Mouse (Mus musculus) embryonic facial prominence, embryonic 13.5 days (tissue): ENCODE measurements around the gene Kdm6b. TPM values are rescaled to one million over a fixed set of nuclear protein-coding genes. Genes with fewer than 3 reads are reported as not detected.
A peak's percentile ranks its signal among the peaks of the same experiment; 100 is the strongest.

Source experiments
- ATAC-seq: fragments of 200-750 bp; cut with Nextera tagmentation; 2 replicates; pipeline ENCODE4 v1.8.0; 2017; ENCODE audit warnings: low read depth; ENCODE audit not compliant: insufficient number of reproducible peaks, insufficient read depth, low FRiP score, low TSS enrichment
- H3K27ac ChIP-seq: fragments of 300-500 bp; sonication (generic); 2 replicates; pipeline ENCODE4 v1.5.1; 2015; ENCODE audit warnings: moderate library complexity, mild to moderate bottlenecking, inconsistent platforms
- H3K27me3 ChIP-seq: fragments of 300-500 bp; sonication (generic); 2 replicates; pipeline ENCODE4 v1.6.1; 2015; ENCODE audit warnings: mild to moderate bottlenecking, inconsistent platforms
- H3K36me3 ChIP-seq: fragments of 300-500 bp; sonication (generic); 2 replicates; pipeline ENCODE4 v1.6.1; 2015; ENCODE audit warnings: mild to moderate bottlenecking, inconsistent platforms
- H3K4me1 ChIP-seq: fragments of 300-500 bp; sonication (generic); 2 replicates; pipeline ENCODE4 v1.6.1; 2015; ENCODE audit warnings: inconsistent platforms
- H3K4me2 ChIP-seq: fragments of 300-500 bp; sonication (generic); 2 replicates; pipeline ENCODE4 v1.6.1; 2015; ENCODE audit warnings: moderate library complexity, mild to moderate bottlenecking, inconsistent platforms
- H3K4me3 ChIP-seq: fragments of 300-500 bp; sonication (generic); 2 replicates; pipeline ENCODE4 v1.5.1; 2015; ENCODE audit warnings: mild to moderate bottlenecking, inconsistent platforms
- H3K9ac ChIP-seq: fragments of 300-500 bp; sonication (generic); 2 replicates; pipeline ENCODE4 v1.6.1; 2015; ENCODE audit warnings: mild to moderate bottlenecking, inconsistent platforms
- H3K9me3 ChIP-seq: fragments of 300-500 bp; sonication (generic); 2 replicates; pipeline ENCODE4 v1.6.1; 2016; ENCODE audit warnings: inconsistent platforms
- whole genome bisulfite sequencing: fragments of 180-500 bp; shearing (Covaris S2); methylation state at CpG from one replicate; pipeline ENCODE4 v1.1.7; 2015; ENCODE audit warnings: mixed read lengths; 5-methylcytosine and 5-hydroxymethylcytosine counted together
- polyA plus RNA-seq: library from polyadenylated mRNA; unstranded; fragments of >200 nt; fragmentation: Nextera tagmentation; extraction: Ambion mirVana; gene quantifications from 2 replicates; pipeline ENCODE4 v1.2.1, GENCODE M21; 2015

Kdm6b gene
- polyA plus RNA-seq, 1 experiment from 2014 or later = 41.3 TPM

DNA sequence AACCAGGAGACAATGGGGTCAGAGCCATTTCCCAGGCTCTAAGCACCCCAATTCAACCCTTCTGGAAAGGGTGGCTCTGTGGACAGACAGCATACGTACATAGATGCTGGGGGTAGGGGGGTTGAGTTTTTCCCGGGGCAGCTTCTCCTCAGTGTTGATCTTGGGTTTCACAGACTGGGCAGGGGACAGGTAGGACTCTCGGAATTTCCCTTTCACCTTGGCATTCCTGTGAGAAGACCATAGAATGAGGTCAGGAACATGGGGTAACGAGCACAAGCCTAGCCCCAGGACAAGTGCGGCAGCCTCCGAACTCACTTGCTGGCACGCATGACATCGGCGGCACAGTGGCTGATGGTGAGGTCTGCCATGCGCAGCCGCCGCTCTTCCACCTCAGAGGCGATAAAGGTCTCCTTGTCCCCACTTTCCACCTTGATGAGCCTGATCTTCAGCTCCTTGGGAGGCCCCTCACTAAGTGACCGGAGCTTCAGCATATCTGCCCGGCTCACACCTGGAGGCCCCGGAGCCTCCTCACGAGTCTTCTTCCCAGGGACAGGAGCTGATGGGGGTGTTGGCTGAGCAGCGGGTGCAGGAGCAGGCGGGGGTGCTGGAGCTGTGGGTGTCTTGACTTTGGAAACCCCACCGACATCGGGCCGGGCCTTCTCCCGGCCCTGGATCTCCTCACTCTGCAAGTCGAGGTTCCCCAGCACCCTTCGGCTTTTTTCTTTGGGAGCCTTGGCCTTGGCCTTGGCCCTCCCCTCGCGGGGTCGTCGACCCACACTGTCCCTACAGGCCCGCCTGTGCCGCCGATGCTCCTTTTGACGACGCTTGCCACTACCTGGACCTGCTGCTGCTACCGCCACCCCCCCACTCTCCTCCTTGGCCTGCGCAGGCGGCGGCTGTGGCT, 9.5 kb downstream of the Kdm6b start:
- H3K4me3 ChIP-seq = no peak overlapping the region
- H3K4me1 ChIP-seq = peaks cover 31% of the 10 kb centered on the region
- H3K9me3 ChIP-seq = no peaks in the 10 kb centered on the region
- no peak overlapping the region for H3K9ac ChIP-seq
- 94% methylated on average over 36 of the region's 38 CpGs for WGBS
- H3K27ac ChIP-seq = no peak overlapping the region
- H3K4me2 ChIP-seq = no peak overlapping the region
- no peak for ATAC-seq
- H3K27me3 ChIP-seq = peaks cover 11% of the 10 kb centered on the region; the same call in 1 of the 2 replicates
- H3K36me3 ChIP-seq = peaks cover 91% of the 10 kb centered on the region

DNA sequence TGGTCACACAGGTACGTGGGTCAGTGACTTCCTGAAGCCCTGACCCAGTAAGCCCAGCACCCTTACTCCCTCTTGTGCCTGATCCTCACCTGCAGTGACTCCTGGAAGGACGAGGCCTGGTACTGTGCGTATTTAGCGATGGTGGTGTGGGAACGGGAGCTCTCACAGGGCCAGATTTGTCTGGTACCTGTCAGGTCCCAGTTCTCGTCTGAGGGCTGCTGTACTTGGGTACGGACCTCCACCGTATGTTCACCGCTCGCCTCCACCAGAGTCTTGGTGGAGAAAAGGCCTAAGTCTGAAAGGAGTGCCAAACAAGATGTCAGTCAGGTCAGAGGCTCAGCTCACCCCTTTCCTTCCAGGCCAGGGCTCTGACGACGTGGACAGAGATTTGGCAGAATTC, 11.5 kb downstream of the Kdm6b start:
- Histone ChIP-seq H3K4me2 (no peak overlapping the region), H3K9me3 (no peaks in the 10 kb centered on the region), H3K9ac (no peak overlapping the region), H3K4me3 (no peak overlapping the region), H3K36me3 (peaks cover 88% of the 10 kb centered on the region), H3K27ac (no peak overlapping the region), H3K4me1 (peaks cover 38% of the 10 kb centered on the region), H3K27me3 (peaks cover 11% of the 10 kb centered on the region; the same call in 1 of the 2 replicates)
- no peak for ATAC-seq
- 85% methylated on average over 12 of the region's 12 CpGs for WGBS

DNA sequence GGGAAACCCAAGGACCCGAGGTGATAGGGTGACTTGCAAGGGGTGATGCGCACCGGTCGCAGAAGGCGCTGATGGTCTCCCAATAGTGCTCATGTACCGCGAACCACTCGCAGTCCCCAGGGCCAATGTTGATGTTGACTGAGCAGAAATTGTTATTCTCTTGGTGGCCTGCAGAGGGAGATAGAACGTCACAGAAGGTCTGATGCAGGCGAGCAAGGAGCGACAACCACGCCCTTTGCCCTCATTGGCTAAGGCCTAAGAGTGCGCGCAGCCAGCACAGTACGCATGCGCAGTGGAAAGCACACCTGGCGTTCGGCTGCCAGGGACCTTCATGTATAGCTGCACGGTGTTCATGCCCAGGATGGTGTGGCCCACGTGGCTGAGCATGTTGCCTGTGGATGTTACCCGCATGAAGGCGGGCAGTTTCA, 12.3 kb downstream of the Kdm6b start:
- Histone ChIP-seq H3K27me3 (peaks cover 11% of the 10 kb centered on the region; the same call in 1 of the 2 replicates), H3K36me3 (peaks cover 81% of the 10 kb centered on the region), H3K4me3 (no peak overlapping the region), H3K27ac (no peak overlapping the region), H3K4me2 (no peak overlapping the region), H3K4me1 (peaks cover 46% of the 10 kb centered on the region), H3K9me3 (no peaks in the 10 kb centered on the region), H3K9ac (no peak overlapping the region)
- WGBS = 16% methylated on average over 22 of the region's 22 CpGs
- peak; percentile 28; the same call in 1 of the 2 replicates for ATAC-seq

DNA sequence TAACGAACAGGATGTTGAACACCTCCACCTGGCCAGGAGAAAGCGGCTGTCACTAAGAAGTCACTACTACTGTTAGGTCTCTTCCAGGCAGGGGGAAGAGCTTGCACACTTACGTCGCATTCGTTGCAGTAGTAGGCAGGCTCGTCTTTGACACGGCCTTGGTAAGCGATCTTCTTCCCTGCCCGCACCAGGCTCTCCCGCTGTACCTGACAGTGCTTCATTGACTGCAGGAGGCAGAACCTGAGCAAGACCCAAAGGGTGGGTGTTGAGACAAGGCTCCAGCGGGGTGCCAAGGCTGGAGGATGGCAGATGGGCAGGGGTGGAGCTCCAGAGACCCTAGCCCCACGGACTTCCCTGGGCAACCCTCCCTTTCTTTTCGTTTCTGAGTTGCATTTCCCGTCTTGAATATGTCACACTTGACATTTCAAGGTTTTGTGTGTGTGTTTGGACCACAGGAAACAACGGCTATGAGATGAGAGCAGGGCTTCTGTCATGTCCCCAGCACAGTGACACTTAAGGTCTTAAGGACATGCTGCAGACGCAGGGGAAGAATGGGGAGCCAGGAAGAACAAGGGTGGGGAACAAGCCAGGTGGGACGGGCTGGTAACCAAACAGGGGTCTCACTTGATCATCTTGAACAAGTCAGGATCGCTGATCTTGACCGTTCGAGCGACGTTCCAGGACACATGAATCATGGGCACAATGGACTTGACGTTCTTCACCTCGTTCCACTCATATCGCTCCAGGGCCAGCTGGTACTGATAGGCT, 13.2 kb downstream of the Kdm6b start:
- ATAC-seq = no peak
- no peak overlapping the region for H3K27ac ChIP-seq
- 0 out of 2 replicates have a peak overlapping the region, but pooled peaks have one; percentile 23 for H3K9ac ChIP-seq
- H3K27me3 ChIP-seq = peaks cover 11% of the 10 kb centered on the region; the same call in 1 of the 2 replicates
- peak overlapping the region; percentile 22 for H3K4me2 ChIP-seq
- no peaks in the 10 kb centered on the region for H3K9me3 ChIP-seq
- H3K4me1 ChIP-seq = peaks cover 48% of the 10 kb centered on the region
- peak overlapping the region; percentile 9; the same call in 1 of the 2 replicates for H3K4me3 ChIP-seq
- 74% methylated on average over 25 of the region's 25 CpGs for WGBS
- peaks cover 71% of the 10 kb centered on the region for H3K36me3 ChIP-seq

DNA sequence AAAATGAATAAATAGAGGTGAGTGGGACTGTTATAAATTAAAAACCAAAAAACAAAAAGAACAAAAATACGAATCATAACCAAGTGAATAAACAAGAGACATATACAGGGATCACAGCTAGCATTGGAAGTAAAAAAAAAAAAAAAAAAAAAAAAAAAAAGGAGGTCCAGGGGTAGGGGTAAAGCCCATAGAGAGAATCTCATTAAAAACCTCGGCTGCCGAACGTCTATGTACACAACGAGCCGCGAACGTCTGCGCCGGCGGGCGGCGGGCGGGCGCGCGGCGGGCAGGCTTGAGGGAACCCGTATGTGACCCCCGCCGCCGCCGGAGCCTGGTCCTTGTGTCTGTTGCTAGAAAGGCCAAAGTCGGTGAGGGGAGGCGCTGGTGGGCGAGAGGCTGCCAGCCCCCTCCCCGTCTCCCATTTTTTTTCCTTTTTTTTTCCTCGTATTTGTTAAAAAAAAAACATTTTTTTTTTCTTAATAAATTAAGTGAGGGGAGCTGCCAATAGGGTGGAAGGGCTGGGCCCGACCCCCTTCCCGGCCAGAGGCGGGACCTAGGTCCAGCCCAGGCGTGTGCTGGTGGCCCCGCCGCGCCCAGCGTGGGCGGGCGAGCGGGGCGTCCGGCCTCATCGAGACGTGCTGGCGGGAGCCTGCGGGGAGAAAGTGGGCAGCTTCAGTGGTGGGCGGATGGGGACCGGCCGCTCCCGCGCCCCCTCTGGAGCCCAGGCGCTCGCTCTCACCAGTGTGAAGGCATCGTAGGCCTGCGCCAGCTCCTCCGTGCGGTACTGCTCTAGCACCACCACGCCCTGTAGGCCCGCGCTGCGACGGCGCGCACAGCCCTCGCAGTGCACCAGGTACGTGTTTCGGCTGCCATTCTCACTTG, 14.0 kb downstream of the Kdm6b start:
- no peaks in the 10 kb centered on the region for H3K9me3 ChIP-seq
- H3K9ac ChIP-seq = 0 out of 2 replicates have a peak overlapping the region, but pooled peaks have one; percentile 23
- H3K4me2 ChIP-seq = peak overlapping the region; percentile 22
- H3K27ac ChIP-seq = no peak overlapping the region
- H3K27me3 ChIP-seq = peaks cover 11% of the 10 kb centered on the region; the same call in 1 of the 2 replicates
- H3K36me3 ChIP-seq = peaks cover 63% of the 10 kb centered on the region
- ATAC-seq = no peak
- peak overlapping the region; percentile 9; the same call in 1 of the 2 replicates for H3K4me3 ChIP-seq
- peaks cover 48% of the 10 kb centered on the region for H3K4me1 ChIP-seq
- WGBS = 28% methylated on average over 66 of the region's 66 CpGs

GRCm38 (mm10) chr11:69398486-69399200, 14.8 kb downstream of the Kdm6b start:
- peak overlapping the region; percentile 56 for H3K4me3 ChIP-seq
- WGBS = 28% methylated on average over 21 of the region's 21 CpGs
- H3K36me3 ChIP-seq = peaks cover 55% of the 10 kb centered on the region
- peak overlapping the region; percentile 74 for H3K4me2 ChIP-seq
- no peaks in the 10 kb centered on the region for H3K9me3 ChIP-seq
- no peak for ATAC-seq
- H3K4me1 ChIP-seq = peaks cover 51% of the 10 kb centered on the region
- H3K9ac ChIP-seq = peak overlapping the region; percentile 84
- peaks cover 11% of the 10 kb centered on the region; the same call in 1 of the 2 replicates for H3K27me3 ChIP-seq
- H3K27ac ChIP-seq = peak overlapping the region; percentile 95; the same call in 1 of the 2 replicates

DNA sequence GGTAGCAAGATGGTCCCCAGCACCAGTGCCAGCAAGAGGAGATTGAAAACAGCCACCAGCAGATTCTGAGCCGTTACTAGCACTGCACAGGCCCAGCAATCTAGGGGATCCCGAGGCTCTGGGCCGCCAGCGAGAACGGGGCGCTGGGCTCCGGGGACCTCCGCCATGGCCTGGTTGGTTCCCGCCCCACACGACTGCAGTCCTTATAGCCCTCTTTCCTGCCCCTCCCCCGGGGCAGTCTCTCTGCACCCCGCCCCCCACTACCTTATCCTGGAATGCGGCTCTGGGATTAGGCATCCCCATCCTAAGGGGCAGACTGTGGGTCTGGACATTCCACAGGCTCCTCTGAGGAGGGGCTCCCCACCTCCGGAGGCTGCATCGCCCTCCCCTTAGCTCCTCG, 15.4 kb downstream of the Kdm6b start, which contains the start of gene Tmem88:
Gene Tmem88, minus strand, starts transcription at position 176 of the 400 bp plus-strand sequence.
- H3K27me3 ChIP-seq = peaks cover 11% of the 10 kb centered on the region; the same call in 1 of the 2 replicates
- H3K27ac ChIP-seq = peak within 1 kb of the TSS; percentile 95
- WGBS = 6% methylated on average over 16 of the region's 16 CpGs
- no peak for ATAC-seq
- peaks cover 51% of the 10 kb centered on the region for H3K4me1 ChIP-seq
- H3K4me3 ChIP-seq = peak within 1 kb of the TSS; percentile 56
- H3K36me3 ChIP-seq = peaks cover 49% of the 10 kb centered on the region
- no peaks in the 10 kb centered on the region for H3K9me3 ChIP-seq
- H3K9ac ChIP-seq = peak within 1 kb of the TSS; percentile 84
- peak within 1 kb of the TSS; percentile 74 for H3K4me2 ChIP-seq

- Histone ChIP-seq H3K4me1 (peaks cover 51% of the 10 kb centered on the region), H3K4me3 (peak overlapping the region; percentile 56), H3K27me3 (peaks cover 11% of the 10 kb centered on the region; the same call in 1 of the 2 replicates), H3K27ac (peak overlapping the region; percentile 95), H3K4me2 (peak overlapping the region; percentile 74), H3K36me3 (peaks cover 45% of the 10 kb centered on the region), H3K9me3 (no peaks in the 10 kb centered on the region), H3K9ac (peak overlapping the region; percentile 84)
- ATAC-seq = no peak
- WGBS = 10% methylated on average over 24 of the region's 24 CpGs
Observed at GRCm38 (mm10) chr11:69397581-69398057, 15.9 kb downstream of the Kdm6b start.

DNA sequence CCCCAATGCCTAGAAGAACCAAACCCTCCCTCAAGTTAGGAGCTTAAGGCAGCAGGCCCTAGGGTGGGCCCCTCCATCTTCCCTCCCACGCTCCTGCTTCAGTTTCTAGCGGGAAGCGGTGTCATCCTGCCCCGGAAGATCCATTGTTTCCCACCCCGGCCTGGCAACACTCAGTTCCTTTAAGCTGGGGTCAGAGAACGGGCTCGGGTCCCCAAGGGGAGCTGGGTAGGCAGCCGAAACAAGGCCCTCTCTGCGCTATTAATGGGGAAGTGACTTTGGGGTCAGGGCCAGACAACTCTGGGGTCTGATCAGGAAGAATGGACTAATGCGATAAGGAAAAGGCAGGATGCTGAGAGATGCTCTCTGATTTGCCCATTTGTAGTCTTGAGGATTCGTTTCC, 16.7 kb downstream of the Kdm6b start:
- H3K4me3 ChIP-seq = peak overlapping the region; percentile 56
- H3K27ac ChIP-seq = peak overlapping the region; percentile 95; the same call in 1 of the 2 replicates
- no peak for ATAC-seq
- H3K27me3 ChIP-seq = peaks cover 11% of the 10 kb centered on the region; the same call in 1 of the 2 replicates
- 29% methylated on average over 11 of the region's 11 CpGs for WGBS
- H3K9ac ChIP-seq = peak overlapping the region; percentile 84
- H3K4me2 ChIP-seq = peak overlapping the region; percentile 74
- peaks cover 42% of the 10 kb centered on the region for H3K36me3 ChIP-seq
- H3K9me3 ChIP-seq = no peaks in the 10 kb centered on the region
- H3K4me1 ChIP-seq = peaks cover 51% of the 10 kb centered on the region
